Mouse (Mus musculus): ENCODE data around the gene Dapk2.

GRCm38 (mm10) chr9:66123648-66124047 lies 34.4 kb upstream of the Dapk2 start:
- TF ChIP-seq CTCF (IDR thresholded peaks at IDR 0.05; ENCODE audit: low read depth) = no peak
- no peak for TF ChIP-seq EP300 (IDR thresholded peaks at IDR 0.05; ENCODE audit: low read depth)

Measured in liver, embryonic 14.5 days (tissue).